Mouse (Mus musculus): ENCODE data around the gene Atp13a2.

GRCm38 (mm10) chr4:140959715-140960479 lies 26.8 kb upstream of the Atp13a2 start:
- TF ChIP-seq CTCF (IDR thresholded peaks at IDR 0.05; ENCODE audit: low read depth) = no peak
- TF ChIP-seq EP300 (IDR thresholded peaks at IDR 0.05; ENCODE audit: low read depth) = no peak

Data from liver, postnatal 0 days (tissue).